Mouse (Mus musculus) limb, embryonic 11.5 days (tissue): ENCODE measurements around the gene Fggy. TPM values are rescaled to one million over a fixed set of nuclear protein-coding genes. Genes with fewer than 3 reads are reported as not detected.

ENCODE experiments used
- ATAC-seq: fragments of 200-750 bp; cut with Nextera tagmentation; 2 replicates; pipeline ENCODE4 v1.8.0; 2017; ENCODE audit warnings: low read depth; ENCODE audit not compliant: insufficient number of reproducible peaks, low FRiP score, low TSS enrichment
- DNase-seq: peaks from one replicate; pipeline ENCODE4 v3.0.0-alpha.2; 2015; ENCODE audit warnings: low spot score
- H3K27ac ChIP-seq: fragments of 300-500 bp; sonication (generic); replicated peaks from 2 replicates; pipeline ENCODE4 v1.5.1; 2014; ENCODE audit warnings: low read depth, mild to moderate bottlenecking, low read length
- H3K27me3 ChIP-seq: fragments of 300-500 bp; sonication (generic); 2 replicates; pipeline ENCODE4 v1.6.1; 2014; ENCODE audit warnings: mild to moderate bottlenecking, low read length, mixed read lengths; ENCODE audit not compliant: control insufficient read depth, insufficient read depth
- H3K36me3 ChIP-seq: fragments of 300-500 bp; sonication (generic); 2 replicates; pipeline ENCODE4 v1.6.1; 2014; ENCODE audit warnings: mild to moderate bottlenecking, low read length, moderate library complexity, mixed read lengths; ENCODE audit not compliant: control insufficient read depth, insufficient read depth
- H3K4me1 ChIP-seq: fragments of 300-500 bp; sonication (generic); 2 replicates; pipeline ENCODE4 v1.6.1; 2014; ENCODE audit warnings: low read length, mixed read lengths; ENCODE audit not compliant: control insufficient read depth, insufficient read depth
- H3K4me2 ChIP-seq: fragments of 300-500 bp; sonication (generic); 2 replicates; pipeline ENCODE4 v1.6.1; 2014; ENCODE audit warnings: low read depth, mild to moderate bottlenecking, moderate library complexity; ENCODE audit not compliant: severe bottlenecking
- H3K4me3 ChIP-seq: fragments of 300-500 bp; sonication (generic); 2 replicates; pipeline ENCODE4 v1.5.1; 2014; ENCODE audit warnings: low read depth, low read length
- H3K9ac ChIP-seq: fragments of 300-500 bp; sonication (generic); 2 replicates; pipeline ENCODE4 v1.6.1; 2014; ENCODE audit warnings: mild to moderate bottlenecking, low read length
- H3K9me3 ChIP-seq: fragments of 300-500 bp; sonication (generic); 2 replicates; pipeline ENCODE4 v1.6.1; 2016; ENCODE audit warnings: low read length; ENCODE audit not compliant: control insufficient read depth
- WGBS: fragments of 180-500 bp; shearing (Covaris S2); extraction: QIAGEN DNeasy Blood & Tissue Kit; methylation state at CpG from one replicate; pipeline ENCODE4 v1.1.7; 2014; 5-methylcytosine and 5-hydroxymethylcytosine counted together
- polyA plus RNA-seq: library from polyadenylated mRNA; unstranded; fragments of >200 nt; fragmentation: Nextera tagmentation; extraction: Ambion mirVana; gene quantifications from 2 replicates; pipeline ENCODE4 v1.2.1, GENCODE M21; 2014

The Fggy gene
- polyA plus RNA-seq, 1 experiment from 2014 or later: 8.4 TPM

DNA sequence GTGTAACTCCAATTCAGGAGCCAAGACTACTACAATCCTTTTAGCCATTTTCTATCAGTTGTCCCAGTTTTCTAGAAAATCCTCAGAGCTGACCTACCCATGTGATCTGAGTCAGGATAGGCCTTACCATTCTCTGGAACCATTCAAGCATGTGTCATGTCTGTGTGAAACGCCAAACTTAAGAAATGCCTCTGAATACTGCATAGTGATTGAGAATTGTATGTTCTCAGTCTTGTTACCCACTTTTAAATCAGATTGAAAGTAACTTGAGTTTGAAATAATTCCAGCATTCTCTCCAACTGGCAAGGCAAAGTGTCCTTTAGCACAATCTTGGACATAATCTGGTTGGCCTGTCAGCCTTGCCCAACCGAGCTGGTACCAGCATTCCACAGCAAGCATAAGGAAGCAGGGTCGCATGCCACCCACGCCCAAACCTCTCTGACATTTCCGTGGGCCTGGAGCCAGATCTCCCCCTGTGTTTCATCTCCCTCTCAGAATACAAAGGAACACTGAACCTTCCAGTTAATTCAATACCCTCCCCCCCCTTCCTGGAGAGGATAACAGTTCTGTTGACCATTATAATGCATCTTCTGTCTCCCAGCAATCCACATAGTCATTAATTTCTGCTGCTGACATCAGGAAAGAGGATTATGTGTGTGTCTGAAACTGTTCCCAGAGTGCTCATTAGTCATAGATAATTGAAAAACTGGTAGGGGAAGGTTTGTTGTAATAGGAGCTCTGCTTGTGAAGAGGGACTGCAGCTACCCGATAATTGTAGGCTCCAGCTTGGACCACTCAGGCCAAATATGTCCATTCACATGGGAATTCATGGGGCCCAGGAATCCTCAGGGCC lies 176.3 kb downstream of the Fggy start:
- ATAC-seq: no peak

DNA sequence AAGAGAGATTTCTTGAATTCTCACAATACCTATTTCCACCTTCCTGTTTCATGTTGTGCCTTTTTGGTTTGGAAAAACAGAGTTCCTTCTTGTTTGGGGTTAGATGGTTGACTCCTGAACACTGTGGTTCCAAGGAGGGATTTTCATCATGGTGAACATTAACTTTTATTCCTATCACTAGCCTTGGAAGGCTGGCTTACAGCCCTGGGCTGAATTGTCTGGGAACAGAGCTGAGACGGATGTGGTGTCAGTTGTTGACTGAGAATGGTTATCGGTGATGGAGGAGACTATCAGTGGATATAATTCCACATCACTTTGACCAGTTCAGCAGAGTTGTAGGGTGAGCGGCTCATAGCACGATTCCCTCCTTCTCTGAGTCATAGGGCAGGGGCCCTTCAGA lies 178.7 kb downstream of the Fggy start:
- H3K4me1 ChIP-seq: peaks cover 4% of the 10 kb centered on the region
- WGBS: 94% methylated on average over 4 of the region's 4 CpGs
- DNase-seq (no peak), ATAC-seq (no peak)
- no peak overlapping the region for H3K4me2 ChIP-seq
- H3K27me3 ChIP-seq: no peaks in the 10 kb centered on the region
- H3K27ac ChIP-seq: no peak overlapping the region
- no peak overlapping the region for H3K9ac ChIP-seq
- H3K36me3 ChIP-seq: no peaks in the 10 kb centered on the region
- no peaks in the 10 kb centered on the region for H3K9me3 ChIP-seq
- H3K4me3 ChIP-seq: no peak overlapping the region

More for the DNA sequence above, 176.3 kb downstream of the Fggy start:
- Histone ChIP-seq H3K4me3 (no peak overlapping the region), H3K27ac (no peak overlapping the region), H3K9me3 (no peaks in the 10 kb centered on the region), H3K36me3 (no peaks in the 10 kb centered on the region), H3K9ac (no peak overlapping the region), H3K27me3 (no peaks in the 10 kb centered on the region), H3K4me1 (peaks cover 4% of the 10 kb centered on the region), H3K4me2 (no peak overlapping the region)
- no peak for DNase-seq
- 49% methylated on average over 6 of the region's 6 CpGs for WGBS

- Histone ChIP-seq H3K9me3 (no peaks in the 10 kb centered on the region), H3K27ac (no peak overlapping the region), H3K4me1 (peaks cover 4% of the 10 kb centered on the region), H3K4me3 (no peak overlapping the region), H3K9ac (no peak overlapping the region), H3K27me3 (no peaks in the 10 kb centered on the region), H3K4me2 (no peak overlapping the region), H3K36me3 (no peaks in the 10 kb centered on the region)
- ATAC-seq (no peak), DNase-seq (no peak)
- WGBS: 52% methylated on average over 2 of the region's 2 CpGs
These were observed 179.4 kb downstream of the Fggy start for GRCm38 (mm10) chr4:95736674-95737073.

GRCm38 (mm10) chr4:95738179-95738578 lies 180.9 kb downstream of the Fggy start:
- DNase-seq (no peak), ATAC-seq (no peak)
- no peaks in the 10 kb centered on the region for H3K9me3 ChIP-seq
- 43% methylated on average over 5 of the region's 5 CpGs for WGBS
- no peak overlapping the region for H3K27ac ChIP-seq
- H3K27me3 ChIP-seq: no peaks in the 10 kb centered on the region
- H3K36me3 ChIP-seq: no peaks in the 10 kb centered on the region
- no peak overlapping the region for H3K9ac ChIP-seq
- H3K4me2 ChIP-seq: no peak overlapping the region
- H3K4me1 ChIP-seq: peaks cover 4% of the 10 kb centered on the region
- no peak overlapping the region for H3K4me3 ChIP-seq

- Histone ChIP-seq H3K9ac (no peak overlapping the region), H3K36me3 (no peaks in the 10 kb centered on the region), H3K4me3 (no peak overlapping the region), H3K4me2 (no peak overlapping the region), H3K9me3 (no peaks in the 10 kb centered on the region), H3K27ac (no peak overlapping the region), H3K27me3 (no peaks in the 10 kb centered on the region), H3K4me1 (peaks cover 3% of the 10 kb centered on the region)
- no peak for ATAC-seq
- DNase-seq: no peak
- WGBS: 78% methylated on average over 4 of the region's 4 CpGs
These were observed 181.4 kb downstream of the Fggy start for GRCm38 (mm10) chr4:95738725-95739124.

DNA sequence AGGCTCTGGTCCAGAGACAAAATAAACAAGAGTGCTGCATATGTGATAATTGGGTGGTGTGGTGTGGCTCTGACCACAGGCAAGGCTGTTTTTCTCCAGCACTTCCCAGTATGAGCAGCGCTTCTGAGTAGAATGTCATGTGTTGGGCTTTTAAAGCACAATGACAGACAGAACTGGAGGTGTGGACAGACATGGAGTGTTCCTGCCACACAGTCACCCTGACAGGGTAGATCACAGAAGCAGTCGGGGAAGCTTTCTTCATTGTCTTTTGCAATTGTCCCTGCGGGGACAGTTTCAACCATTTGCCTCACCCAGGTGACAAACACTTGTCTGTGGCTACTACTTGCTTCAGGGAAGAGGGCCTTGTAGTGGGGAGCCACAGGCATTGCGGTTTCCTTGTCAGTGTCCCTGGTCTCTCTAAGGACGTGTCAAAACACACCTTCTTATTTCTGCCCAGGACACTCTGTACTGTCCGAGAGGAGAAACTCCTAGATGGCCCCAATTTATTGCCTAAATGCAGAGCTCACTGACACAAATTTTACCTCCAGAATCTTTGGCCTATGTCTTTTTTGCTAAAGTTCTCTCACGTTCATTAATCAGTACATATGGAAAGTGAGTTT lies 183.9 kb downstream of the Fggy start:
- no peaks in the 10 kb centered on the region for H3K4me1 ChIP-seq
- no peak overlapping the region for H3K27ac ChIP-seq
- 42% methylated on average over 7 of the region's 7 CpGs for WGBS
- H3K4me3 ChIP-seq: no peak overlapping the region
- no peaks in the 10 kb centered on the region for H3K27me3 ChIP-seq
- H3K36me3 ChIP-seq: no peaks in the 10 kb centered on the region
- DNase-seq: no peak
- no peaks in the 10 kb centered on the region for H3K9me3 ChIP-seq
- H3K9ac ChIP-seq: no peak overlapping the region
- no peak for ATAC-seq
- H3K4me2 ChIP-seq: no peak overlapping the region

- ATAC-seq (no peak), DNase-seq (no peak)
- Histone ChIP-seq H3K9ac (no peak overlapping the region), H3K9me3 (no peaks in the 10 kb centered on the region), H3K27ac (no peak overlapping the region), H3K4me3 (no peak overlapping the region), H3K4me1 (peaks cover 4% of the 10 kb centered on the region; the same call in 1 of the 2 replicates), H3K27me3 (no peaks in the 10 kb centered on the region), H3K36me3 (no peaks in the 10 kb centered on the region), H3K4me2 (no peak overlapping the region)
- 37% methylated on average over 4 of the region's 4 CpGs for WGBS
These were observed 185.7 kb downstream of the Fggy start for GRCm38 (mm10) chr4:95742986-95743385.

GRCm38 (mm10) chr4:95746954-95747353 lies 189.6 kb downstream of the Fggy start:
- Histone ChIP-seq H3K4me3 (no peak overlapping the region), H3K4me1 (peaks cover 4% of the 10 kb centered on the region; the same call in 1 of the 2 replicates), H3K27me3 (no peaks in the 10 kb centered on the region), H3K4me2 (no peak overlapping the region), H3K9me3 (no peaks in the 10 kb centered on the region), H3K27ac (no peak overlapping the region), H3K36me3 (no peaks in the 10 kb centered on the region), H3K9ac (no peak overlapping the region)
- DNase-seq: no peak
- no peak for ATAC-seq
- WGBS: 82% methylated on average over 6 of the region's 6 CpGs
